Mouse (Mus musculus): ENCODE measurements around the gene Srsf7.
"Not testable (repeated sequence)": the region's sequence is repeated elsewhere in the genome, so short reads cannot be mapped to it uniquely, and the experiment has no call there.

Srsf7 gene

DNA sequence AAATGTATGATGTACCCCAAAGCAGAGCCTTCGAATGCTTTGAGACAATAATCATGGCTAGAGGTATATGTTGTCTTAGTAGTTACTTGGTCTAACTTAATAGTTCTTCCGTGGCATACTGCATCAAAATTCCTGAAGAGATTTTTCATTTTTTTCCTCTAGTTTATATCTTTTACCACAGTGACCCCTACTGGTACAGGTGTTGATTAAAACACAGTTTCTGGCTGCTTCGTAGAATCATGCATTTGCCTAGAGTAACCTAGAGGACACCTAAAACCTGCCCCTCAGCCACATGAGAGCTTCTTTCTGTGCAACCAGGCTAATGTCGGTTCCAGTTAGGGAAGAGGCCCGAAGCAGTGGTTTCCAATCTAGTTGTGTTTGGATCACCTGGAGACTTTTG, 14.0 kb downstream of the Srsf7 start:
- DNase-seq, result no peak

DNA sequence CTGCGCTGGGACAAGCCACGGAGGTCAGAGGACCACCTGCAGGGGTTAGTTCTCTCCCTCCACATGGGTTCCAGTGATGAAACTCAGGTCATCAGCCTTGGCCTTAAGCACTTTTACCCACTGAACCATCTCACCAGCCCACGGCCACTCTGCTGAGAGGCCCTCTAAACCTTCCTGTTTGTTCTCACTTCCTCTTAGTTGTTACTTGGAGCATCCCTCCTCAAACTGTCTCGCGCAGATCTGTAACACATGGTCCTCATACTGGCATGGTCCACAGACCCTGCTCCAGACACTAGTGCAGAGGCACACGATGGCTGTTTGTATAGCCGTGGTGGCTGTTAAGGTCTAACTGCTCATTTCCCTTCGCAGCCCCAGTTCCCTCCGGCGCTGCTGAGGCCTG, 23.5 kb downstream of the Srsf7 start:
- no peak for DNase-seq

DNA sequence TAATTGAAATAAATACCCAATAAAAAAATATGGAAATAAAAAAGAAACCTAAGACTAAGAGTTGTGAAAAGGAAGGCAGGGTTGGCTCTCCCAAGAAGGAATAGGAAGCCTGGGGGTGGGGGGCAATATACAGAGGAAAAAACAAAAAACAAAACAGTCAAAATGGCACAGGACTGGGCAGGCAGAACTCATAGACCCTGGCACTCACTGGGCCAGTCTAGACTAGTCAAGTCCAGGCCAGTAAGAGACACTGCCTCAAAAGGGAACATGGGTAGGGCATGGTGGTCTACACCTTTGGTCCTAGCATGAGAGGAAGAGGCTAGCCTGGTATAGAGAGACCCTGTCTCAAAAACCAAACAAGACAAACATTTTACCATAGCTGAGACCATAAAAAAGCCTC, 26.6 kb downstream of the Srsf7 start:
- no peak for DNase-seq

DNA sequence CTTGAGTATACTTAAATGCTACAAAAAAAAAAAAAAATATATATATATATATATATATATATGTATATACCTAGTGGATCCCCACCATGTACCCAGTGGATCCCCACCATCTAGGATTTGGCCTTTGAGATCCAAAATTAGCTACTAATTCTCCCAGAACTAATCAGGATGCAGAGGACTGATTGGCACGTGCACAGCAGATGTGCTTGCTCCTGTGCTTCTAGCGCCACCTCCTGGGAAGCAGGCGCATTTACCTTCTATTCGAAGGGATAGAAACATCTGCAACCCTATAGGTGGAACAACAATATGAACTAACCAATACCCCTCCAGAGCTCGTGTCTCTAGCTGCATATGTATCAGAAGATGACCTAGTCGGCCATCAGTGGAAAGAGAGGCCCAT, 27.1 kb downstream of the Srsf7 start:
- DNase-seq, result peak; percentile 74 to 81

DNA sequence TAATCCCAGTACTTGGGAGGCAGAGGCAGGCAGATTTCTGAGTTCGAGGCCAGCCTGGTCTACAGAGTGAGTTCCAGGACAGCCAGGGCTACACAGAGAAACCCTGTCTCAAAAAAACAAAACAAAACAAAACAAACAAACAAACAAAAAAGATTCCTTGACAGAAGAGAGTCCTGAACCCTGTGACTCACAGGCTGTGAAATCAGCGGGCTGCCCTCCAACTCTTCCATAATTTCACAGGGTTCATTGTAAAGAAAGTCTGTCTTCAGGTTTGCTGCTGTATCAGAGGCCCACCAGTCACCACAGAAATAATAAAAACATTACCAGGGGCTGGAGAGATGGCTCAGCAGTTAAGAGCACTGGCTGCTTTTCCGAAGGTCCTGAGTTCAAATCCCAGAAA, 28.3 kb downstream of the Srsf7 start:
- DNase-seq, result not testable (repeated sequence)

DNA sequence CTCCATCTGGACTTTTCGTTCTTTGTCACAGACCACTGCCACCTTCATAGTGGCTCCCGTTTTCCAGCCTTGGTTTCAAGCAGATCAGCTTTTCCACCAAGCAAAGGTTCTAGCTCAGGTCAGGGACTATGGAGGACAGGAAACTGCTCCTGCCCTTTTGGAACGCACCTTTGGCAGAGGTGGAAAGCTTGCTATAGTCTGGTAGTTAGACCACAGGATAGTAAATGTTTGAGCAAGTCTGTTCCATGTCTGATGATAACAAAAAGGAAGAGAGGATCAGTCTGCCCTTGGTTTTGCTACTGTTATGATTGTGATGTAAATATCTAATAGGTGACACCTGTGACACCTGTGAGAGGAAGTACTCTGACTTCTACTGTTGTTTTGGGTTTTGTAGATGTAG, 31.1 kb downstream of the Srsf7 start:
- no peak for DNase-seq

DNA sequence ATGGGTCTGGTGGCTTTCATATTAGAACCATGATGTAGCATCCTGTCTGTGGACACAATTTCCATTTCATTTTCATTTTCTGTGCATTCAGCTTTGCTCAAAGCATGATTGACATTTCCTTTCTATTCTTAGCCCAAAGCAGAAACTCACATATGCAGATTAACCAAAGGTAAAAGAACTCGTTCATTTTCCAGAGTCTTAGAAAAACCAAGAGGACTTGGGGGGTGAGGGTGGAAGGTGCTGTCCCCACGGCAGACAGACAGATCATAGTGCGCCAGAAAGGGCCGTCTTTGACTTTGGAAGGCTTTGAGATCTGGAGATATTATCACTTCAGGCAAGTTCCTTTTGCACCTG, 31.7 kb downstream of the Srsf7 start:
- DNase-seq, result no peak

DNA sequence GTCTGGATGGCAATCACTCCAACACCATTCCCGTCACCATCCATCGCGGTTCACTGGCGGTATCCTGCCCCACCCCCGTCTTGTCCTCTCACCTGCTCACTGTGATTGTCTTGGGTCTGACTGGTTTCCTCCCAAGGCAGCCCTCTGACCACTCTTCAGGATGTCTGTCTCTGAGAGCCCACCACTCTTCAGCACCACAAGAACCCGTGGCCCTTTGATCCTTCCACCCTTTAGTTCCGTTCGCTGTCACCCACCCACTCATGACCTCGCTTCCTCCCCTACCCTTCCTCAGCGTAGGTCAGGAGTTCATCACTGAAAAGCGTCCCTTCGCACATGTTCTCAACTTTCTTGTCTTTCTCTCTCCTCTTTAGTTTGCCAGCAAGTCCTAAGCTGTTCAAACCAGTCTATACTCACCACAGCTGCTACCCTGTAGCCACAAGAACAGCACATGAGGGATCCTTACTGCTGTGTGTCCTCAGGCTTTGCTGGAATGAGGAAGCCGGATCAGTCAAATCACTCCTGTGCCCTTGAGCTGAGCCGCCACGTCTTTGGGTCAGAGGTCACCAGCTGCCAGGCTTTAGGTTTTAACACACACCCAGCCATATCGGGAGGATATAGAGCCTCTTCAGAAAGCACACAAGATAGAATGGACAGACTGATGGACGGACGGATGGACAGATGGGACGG, 32.3 kb downstream of the Srsf7 start:
- DNase-seq, result no peak

DNA sequence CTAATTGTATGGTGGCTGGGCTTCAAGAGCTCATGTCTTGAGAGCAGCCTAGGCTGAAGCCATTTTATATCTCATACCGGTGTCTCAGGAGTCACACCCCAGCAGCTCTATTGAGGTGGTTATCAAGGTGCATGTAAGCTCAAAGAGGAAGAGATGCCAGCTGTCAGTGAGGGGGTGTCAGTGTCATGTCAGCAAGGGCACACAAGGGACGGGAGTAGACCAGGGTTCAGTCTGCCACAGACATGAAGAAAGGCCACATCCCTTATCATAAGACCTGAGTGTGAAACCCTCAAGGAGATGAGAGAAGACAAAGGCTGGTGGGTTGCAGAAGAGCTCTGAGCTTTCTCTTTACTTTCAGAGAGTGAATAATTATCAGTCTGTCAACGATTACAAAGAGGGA, 33.0 kb downstream of the Srsf7 start:
- no peak for DNase-seq

DNA sequence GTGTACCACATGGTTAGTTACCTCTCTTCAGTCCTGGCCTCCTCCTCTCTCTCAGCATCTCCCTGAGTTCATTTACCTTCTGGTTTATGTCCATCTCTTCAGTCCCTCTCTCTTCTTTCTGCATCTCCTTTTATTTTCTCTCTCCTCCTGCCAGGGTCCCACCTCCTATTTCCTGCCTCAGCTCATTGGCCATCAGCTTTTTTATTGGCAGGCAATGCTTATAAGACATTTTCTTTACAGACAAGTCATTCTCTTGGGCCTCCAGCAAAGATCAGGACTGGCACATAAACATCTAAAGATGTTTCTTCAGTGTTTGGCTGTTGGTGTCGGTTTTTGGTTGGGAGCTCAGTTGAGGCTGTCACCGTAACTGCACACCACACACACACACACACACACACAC, 33.4 kb downstream of the Srsf7 start:
- no peak for DNase-seq

DNA sequence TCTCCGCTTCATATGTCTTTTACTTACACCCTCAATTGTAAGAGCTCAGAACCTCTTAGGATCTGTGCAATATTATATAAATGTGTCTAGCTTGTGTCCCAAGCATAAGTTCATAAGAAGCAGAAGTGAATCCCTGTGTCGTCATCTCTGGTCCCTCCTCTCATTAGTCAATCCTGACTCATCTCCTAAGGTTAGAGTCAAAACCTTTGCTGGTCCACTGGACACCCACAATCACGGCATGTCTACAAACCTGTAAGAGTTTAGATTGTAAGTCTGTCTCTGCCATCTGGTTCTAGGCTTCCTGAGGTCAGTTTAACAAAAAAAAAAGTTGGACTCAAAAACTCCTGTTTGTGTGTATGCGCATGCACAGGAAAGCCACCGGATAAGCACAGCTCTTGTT, 34.3 kb downstream of the Srsf7 start:
- no peak for DNase-seq

DNA sequence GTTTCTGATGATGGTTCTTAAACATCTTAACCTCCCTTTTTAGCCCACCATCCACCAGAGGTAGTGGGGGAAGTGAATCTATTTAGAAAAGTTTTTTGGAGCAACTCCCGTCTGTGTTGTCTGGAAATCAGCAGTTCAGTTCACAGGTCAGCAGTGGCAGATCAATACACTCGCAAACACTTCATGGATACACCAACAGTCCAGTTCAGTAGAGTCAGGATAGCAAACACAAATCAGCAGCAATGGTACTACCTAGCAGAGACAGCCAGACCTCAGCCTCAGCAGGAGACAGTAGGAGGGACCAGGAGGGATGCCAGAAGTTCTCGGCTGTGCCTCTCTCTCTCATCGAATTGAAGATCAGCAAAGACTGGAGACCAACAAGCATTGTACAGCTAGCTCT, 35.2 kb downstream of the Srsf7 start:
- no peak for DNase-seq

DNA sequence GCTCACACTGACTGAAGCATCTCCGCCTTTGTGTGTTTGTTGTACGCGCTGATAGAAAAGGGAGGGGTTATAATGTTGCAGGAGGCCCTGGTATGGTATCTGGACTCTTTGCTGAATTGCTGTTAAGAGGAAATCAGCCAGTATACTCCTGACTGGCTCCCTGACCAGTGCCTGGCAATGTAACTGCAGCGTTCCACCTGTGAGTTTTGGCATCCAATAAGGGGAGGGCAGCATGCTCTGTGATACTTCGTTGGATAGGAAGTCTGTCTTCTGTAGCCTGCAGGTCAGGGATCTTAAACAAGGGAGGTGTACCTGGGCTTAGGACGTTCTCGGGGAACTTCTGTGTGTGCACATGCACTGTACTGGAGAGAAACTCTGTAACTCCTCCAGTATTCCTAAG, 36.2 kb downstream of the Srsf7 start:
- DNase-seq, result peak; percentile 67 to 69

DNA sequence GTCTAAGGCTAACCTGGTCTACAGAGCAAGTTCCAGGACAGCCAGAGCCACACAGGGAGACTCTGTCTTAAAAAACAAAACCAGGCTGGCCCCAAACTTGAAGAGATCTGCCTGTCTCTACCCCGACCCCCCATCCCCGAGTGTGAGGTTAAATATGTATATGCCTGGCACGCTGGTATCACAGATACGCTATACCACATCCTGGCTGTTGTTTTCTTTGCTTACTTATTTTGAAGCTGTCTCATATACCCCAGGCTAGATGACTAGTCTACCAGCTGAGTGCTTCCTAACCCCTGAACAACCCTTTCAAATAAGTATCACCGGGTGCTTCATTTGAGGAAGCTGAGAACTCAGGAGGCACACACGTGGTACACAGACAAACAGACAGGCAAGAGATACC, 37.3 kb downstream of the Srsf7 start:
- no peak for DNase-seq

DNA sequence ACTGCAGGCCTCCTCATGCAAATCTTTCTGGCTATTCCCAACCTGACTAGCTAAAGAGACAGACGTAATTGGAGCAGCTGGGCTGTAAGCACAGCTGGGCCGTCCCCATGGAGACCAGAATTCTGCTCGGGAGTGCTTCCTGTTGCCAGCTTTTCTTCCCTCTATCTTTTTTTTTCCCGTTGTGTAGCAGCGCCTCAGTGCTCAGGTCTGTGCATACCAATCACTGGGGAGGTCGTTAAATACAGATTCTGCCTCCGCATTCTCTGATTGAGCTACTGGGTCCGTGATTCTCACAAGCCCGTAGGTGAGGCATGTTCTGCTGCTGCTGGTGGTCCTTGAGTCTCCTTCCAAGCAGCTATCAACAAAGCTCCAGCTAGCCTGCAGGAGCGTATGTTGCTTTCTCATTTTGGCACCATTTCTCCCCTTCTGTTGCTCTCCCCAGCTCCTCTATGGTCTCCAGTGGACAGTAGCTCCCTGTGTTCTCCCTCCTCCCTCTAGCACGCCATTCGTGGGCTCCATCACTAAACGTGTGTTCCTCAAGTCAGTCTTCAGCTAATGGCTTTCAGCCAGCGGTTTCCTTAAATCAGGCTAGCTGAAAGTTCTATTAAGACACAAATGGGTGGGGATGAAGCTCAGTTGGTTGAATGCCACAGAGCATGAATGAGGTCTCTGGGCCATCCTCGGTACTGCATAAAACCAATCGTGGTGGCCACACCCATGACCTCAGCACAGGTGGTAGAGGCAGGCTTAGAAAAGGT, 38.5 kb downstream of the Srsf7 start:
- peak; percentile 39 to 57 for DNase-seq

DNA sequence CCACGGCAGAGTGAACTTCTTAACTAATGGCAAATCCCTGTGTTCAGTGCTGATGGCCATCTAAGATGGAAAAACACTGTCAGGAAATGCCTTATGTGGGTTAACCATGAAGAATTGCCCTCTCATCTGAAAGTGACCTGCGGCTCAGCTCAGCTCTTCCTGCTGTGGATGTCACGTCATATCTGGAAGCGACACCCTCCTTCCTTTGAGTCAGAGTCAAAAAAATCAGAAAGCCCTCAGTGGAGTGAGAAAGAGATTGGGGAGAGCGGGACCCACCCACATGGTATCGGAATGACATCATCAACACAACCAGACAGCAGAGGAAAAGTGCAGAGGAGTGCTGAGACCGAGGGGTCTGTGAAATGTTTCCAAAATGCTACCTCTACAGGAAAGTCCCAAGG, 39.3 kb downstream of the Srsf7 start:
- no peak for DNase-seq

DNA sequence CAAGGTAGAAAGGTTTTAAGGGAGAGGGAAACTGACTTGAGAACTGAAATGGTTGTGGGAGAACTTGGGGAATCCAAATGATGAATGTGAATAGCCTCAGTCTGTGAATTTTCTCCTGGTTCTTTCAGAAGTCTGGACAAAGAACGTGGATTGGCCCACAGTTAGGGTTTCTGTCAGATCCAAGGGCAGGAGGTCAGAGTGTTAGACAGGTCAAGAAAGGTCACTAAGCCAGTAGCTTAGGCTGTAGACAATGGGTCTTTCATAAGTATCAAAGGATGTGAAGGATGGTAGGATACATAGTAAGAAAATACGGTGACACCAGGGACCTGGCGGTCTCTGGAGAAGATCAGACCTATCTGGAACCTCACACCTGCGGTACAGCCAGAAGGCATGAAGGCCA, 39.7 kb downstream of the Srsf7 start:
- no peak for DNase-seq

DNA sequence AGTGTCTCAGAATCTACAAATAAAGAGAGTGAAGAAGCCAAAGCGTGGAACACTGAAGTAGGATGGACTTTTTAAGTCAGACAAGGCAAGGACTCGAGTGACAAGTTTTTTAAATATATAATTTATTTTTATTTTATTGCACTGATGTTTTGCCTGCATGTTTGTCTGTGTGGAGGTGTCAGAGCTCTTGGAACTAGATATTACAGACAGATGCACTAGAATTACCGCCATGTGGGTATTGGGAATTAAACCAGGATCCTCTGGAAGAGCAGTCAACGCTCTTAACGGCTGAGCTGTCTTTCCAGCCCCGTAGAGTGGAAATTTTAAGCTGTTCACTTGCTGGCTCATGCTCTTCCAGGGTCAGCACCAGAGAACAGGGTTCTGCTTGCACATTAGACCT, 40.8 kb downstream of the Srsf7 start:
- DNase-seq, result no peak

DNA sequence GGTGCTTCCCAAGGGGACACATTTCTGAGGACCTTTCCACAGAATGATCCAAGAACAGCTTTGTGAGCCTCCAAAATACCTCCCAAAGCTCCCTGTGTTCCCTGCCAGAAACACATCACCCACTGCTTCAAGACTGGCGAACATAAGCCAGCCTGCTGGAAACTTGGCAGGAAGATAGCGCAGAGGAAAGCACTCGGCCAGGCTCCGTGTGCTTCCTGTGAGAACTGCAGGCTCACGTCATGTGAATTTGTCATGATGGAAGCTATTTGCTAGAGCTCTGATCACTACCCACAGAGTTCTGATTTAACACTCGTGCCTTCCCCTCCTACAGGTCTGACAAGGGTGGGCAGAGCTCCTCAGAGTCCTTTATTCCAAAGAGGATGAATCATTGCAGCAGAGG, 41.4 kb downstream of the Srsf7 start:
- peak; percentile 72 to 76 for DNase-seq

DNA sequence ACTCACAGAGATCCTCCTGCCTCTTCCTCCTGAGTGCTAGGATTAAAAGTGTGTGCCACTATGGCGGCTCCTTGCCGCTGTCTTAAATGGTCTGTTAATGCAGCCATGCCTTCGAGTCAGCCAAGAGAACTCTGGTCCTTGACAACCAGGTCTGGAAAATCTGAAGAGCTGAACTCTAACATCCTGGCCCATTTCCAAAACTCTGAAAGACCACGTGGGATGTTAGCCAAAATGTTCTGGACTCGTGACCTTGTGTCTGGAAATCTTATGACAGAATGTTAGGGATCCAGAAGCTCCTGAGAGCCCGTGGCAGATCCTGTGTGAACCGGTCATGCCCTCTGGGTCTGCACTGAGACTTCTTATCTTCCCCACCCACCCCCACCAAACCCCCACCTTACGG, 43.1 kb downstream of the Srsf7 start:
- no peak for DNase-seq

DNA sequence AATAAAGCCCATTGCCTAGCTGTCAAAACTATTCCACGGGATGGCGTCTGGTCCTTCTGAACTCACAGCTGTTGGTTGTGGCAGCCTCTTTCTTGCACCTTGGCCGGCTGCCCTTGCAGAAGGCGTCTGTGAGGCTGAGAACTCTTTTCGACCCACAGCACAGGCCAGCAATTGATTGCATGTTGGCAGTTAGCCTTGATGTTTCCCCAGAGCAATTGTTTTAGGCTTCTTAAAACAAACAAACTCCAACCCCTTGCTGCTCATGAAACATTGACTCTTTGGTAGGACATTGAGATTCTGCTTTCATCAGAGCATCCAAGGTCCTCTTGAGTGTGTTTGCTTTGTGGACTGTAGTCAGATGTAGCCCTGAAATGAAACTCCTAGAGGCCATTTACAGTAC, 46.7 kb downstream of the Srsf7 start:
- no peak for DNase-seq

DNA sequence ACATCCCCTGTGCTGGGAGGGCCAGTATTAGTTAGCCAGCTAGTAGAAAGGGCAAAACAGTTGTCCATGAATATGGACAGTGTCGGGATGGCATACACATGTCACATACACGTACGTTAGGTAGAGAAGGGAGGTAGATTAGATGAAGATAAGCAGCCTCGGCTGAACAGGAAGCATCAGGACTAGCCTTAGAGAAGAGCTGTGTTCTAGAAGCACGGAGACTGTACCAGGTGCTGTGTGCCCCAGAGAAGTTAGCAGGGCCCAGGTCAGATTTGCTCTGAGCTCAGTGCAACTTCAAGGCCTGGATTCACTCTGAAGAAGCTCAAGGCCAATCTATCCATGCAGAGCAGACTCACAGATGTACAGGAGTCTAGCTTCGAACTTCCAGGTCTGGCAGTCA, 49.6 kb downstream of the Srsf7 start:
- no peak for DNase-seq

DNA sequence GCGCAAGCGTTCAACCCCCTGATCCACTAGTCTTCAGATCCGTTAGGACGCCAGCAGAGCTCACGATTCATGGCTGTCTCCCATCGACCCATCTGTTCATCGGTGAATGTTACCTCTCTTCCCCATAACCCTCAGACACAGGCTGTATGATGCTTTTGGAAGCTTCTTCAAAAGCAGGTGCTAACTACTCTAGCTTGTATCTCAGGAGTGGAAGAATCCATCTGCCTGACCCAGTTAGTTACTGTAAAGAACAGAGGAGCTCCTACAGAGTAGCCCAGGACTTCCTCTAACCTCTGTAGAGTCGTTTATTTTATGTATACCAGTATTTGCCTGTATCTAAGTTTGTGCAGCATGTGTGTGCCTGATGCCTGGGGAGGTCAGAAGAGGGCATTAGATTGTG, 50.2 kb downstream of the Srsf7 start:
- DNase-seq, result no peak

DNA sequence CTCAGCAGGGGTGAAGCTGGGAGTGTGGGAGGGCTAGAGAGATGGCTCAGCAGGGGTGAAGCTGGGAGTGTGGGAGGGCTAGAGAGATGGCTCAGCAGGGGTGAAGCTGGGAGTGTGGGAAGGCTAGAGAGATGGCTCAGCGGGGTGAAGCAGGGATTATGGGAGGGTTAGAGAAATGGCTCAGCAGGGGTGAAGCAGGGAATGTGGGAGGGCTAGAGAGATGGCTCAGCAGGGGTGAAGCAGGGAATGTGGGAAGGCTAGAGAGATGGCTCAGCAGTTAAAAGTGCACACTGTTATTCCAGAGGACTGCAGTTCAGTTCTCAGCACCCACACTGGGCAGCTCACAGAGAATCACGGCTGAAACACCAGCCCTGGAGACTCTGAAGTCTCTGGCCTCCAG, 53.5 kb downstream of the Srsf7 start:
- no peak for DNase-seq
